8 mouse cellular contexts compared by ENCODE assay signal in genomic region chr19:45658556-45659268, GRCm38 (mm10). TPM values are rescaled to one million over a fixed set of nuclear protein-coding genes. Genes with fewer than 3 reads are reported as not detected.
DNase-seq lines count a peak whose midpoint lies in the region; ATAC-seq and TF ChIP-seq lines count a peak whose summit lies in the region.

No protein-coding gene starts in this region.

- H3K27me3 ChIP-seq in heart, embryonic 13.5 days (replicated peaks): no peaks in the 10 kb centered on the region
- H3K27me3 ChIP-seq in heart, embryonic 15.5 days: no peaks in the 10 kb centered on the region
- H3K27me3 ChIP-seq in liver, postnatal 0 days (ENCODE audit: insufficient read depth, low read length): no peaks in the 10 kb centered on the region

- no peaks in the 10 kb centered on the region; the same call in 1 of the 2 replicates for H3K36me3 ChIP-seq in heart, embryonic 13.5 days
- H3K36me3 ChIP-seq in heart, embryonic 15.5 days: no peaks in the 10 kb centered on the region
- H3K36me3 ChIP-seq in liver, postnatal 0 days (replicated peaks; ENCODE audit: insufficient read depth, low read length): no peaks in the 10 kb centered on the region

- H3K9me3 ChIP-seq in heart, embryonic 13.5 days: no peaks in the 10 kb centered on the region
- H3K9me3 ChIP-seq in heart, embryonic 15.5 days (replicated peaks): no peaks in the 10 kb centered on the region
- H3K9me3 ChIP-seq in liver, postnatal 0 days (ENCODE audit: low read length): no peaks in the 10 kb centered on the region

- peak overlapping the region; percentile 80 for H3K4me2 ChIP-seq in heart, embryonic 13.5 days
- H3K4me2 ChIP-seq in heart, embryonic 15.5 days: peak overlapping the region; percentile 74
- H3K4me2 ChIP-seq in liver, postnatal 0 days (ENCODE audit: low read depth, low read length): peak overlapping the region; percentile 84

- peak overlapping the region; percentile 97 for H3K27ac ChIP-seq in heart, embryonic 13.5 days (replicated peaks)
- peak overlapping the region; percentile 94 for H3K27ac ChIP-seq in heart, embryonic 15.5 days
- H3K27ac ChIP-seq in liver, postnatal 0 days (ENCODE audit: low read depth): peak overlapping the region; percentile 93

- no peak for ATAC-seq in heart, embryonic 13.5 days (ENCODE audit: extremely low read depth, insufficient number of reproducible peaks, low FRiP score, low TSS enrichment)
- no peak for ATAC-seq in heart, embryonic 15.5 days (replicated peaks; ENCODE audit: insufficient number of reproducible peaks, insufficient read depth, low FRiP score, low read depth)
- ATAC-seq in liver, postnatal 0 days: no peak

- peak overlapping the region; percentile 99 for H3K9ac ChIP-seq in heart, embryonic 13.5 days
- peak overlapping the region; percentile 90 for H3K9ac ChIP-seq in heart, embryonic 15.5 days
- peak overlapping the region; percentile 100 for H3K9ac ChIP-seq in liver, postnatal 0 days (replicated peaks)

- no peak for DNase-seq in heart, adult 9 months (ENCODE audit: low spot score in 2 of 2)
- peak; percentile 30 for DNase-seq in NIH3T3 (ENCODE audit: low read depth)
- DNase-seq in liver, postnatal 0 days: no peak
- DNase-seq in layer of hippocampus, postnatal 36 days: no peak
- no peak for DNase-seq in spleen, adult 18-20 months
- DNase-seq in adrenal gland, postnatal 10 days: no peak

- no peak for TF ChIP-seq EP300 in liver, postnatal 0 days (IDR thresholded peaks at IDR 0.05; ENCODE audit: low read depth)

- peaks cover 45% of the 10 kb centered on the region for H3K4me1 ChIP-seq in heart, embryonic 13.5 days
- peaks cover 34% of the 10 kb centered on the region for H3K4me1 ChIP-seq in heart, embryonic 15.5 days (replicated peaks)
- peaks cover 19% of the 10 kb centered on the region for H3K4me1 ChIP-seq in liver, postnatal 0 days (ENCODE audit: insufficient read depth)

- peak overlapping the region; percentile 96 for H3K4me3 ChIP-seq in heart, embryonic 13.5 days
- peak overlapping the region; percentile 75 for H3K4me3 ChIP-seq in heart, embryonic 15.5 days
- H3K4me3 ChIP-seq in liver, postnatal 0 days (ENCODE audit: low read depth, low read length): peak overlapping the region; percentile 80

- 59% methylated on average over 10 of the region's 10 CpGs for WGBS in heart, embryonic 13.5 days
- 53% methylated on average over 10 of the region's 10 CpGs for WGBS in heart, embryonic 15.5 days
- 51% methylated on average over 10 of the region's 10 CpGs for WGBS in liver, postnatal 0 days (ENCODE audit: insufficient replicate concordance)

- no peak for TF ChIP-seq CTCF in liver, postnatal 0 days (IDR thresholded peaks at IDR 0.05; ENCODE audit: low read depth)

RNA-seq across cellular contexts. Expression of gene Fbxw4, which starts 1.4 kb away (rescaled TPM):
- polyA plus RNA-seq in heart, embryonic 13.5 days (2015; fragmentation: Nextera tagmentation; extraction: Ambion mirVana): 3.3 and 3.8 TPM in 2 replicates
- 3.5 and 7.7 TPM in 2 replicates for polyA plus RNA-seq in heart, embryonic 15.5 days (2015; fragmentation: Nextera tagmentation; extraction: Ambion mirVana)
- 2.2 and 3.0 TPM in 2 replicates for polyA plus RNA-seq in liver, postnatal 0 days (2015; fragmentation: Nextera tagmentation; extraction: Ambion mirVana)
- 10 to 100 TPM; 33.7 to 34.3 TPM for total RNA-seq in layer of hippocampus, postnatal 36 days (2021)
- 10 to 100 TPM; 33.8 to 37.1 TPM for total RNA-seq in adrenal gland, postnatal 10 days (2021)
